Mouse (Mus musculus) spleen, adult 2 months (tissue): Measurements from ENCODE around the gene Hrk.

Experiments
- CTCF ChIP-seq: fragments of 200-500 bp; IDR thresholded peaks from 2 replicates; pipeline ENCODE4 v1.5.1; 2011; ENCODE audit warnings: mild to moderate bottlenecking, inconsistent platforms; ENCODE audit not compliant: insufficient read depth, insufficient read length, insufficient replicate concordance; ENCODE audit errors: extremely low read depth
- POLR2A ChIP-seq: fragments of 200-500 bp; IDR thresholded peaks from 2 replicates; pipeline ENCODE4 v1.6.1; 2011; ENCODE audit warnings: low read depth, low read length, inconsistent platforms

DNA sequence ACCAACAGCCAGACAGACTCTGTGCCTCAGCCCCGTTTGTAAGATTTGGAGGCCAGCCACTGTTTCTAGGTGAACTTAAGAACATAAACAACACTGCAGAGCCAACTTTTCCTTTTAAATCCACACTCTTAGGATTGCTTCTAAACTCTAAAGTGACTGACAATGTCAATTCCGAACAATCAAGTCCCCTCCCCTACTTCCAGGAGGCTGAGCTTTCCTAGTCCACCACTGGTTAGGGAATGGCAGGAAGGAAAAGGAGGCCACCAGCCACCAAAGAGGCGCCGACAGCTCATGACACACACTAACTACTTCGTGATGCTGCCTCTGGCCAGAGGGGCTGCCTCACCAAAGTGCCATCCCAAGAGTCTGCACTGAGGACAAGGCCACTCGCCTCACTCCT lies 19.7 kb upstream of the Hrk start:
- TF ChIP-seq POLR2A (no peak), CTCF (no peak)
